Mouse (Mus musculus): ENCODE measurements at regions not wholly inside any gene's neighbourhood (a gene's known extent, or its start where the extent isn't known, plus 50 kb on each side); places are given as distances from the start of the nearest gene placed in this dataset.

- Histone ChIP-seq H3K36me3 (ENCODE audit: insufficient read depth, low read length) (no peaks in the 10 kb centered on the region), H3K4me2 (ENCODE audit: low read depth, low read length) (no peak overlapping the region), H3K27ac (no peak overlapping the region), H3K4me1 (ENCODE audit: insufficient read depth, low read length) (0 out of 2 replicates have a peak, but pooled peaks cover 4% of the 10 kb centered on the region), H3K27me3 (ENCODE audit: insufficient read depth, low read length) (no peaks in the 10 kb centered on the region), H3K9me3 (ENCODE audit: low read length) (no peaks in the 10 kb centered on the region), H3K9ac (replicated peaks; ENCODE audit: low read length) (no peak overlapping the region), H3K4me3 (ENCODE audit: low read length) (no peak overlapping the region)
- DNase-seq (ENCODE audit: low spot score) (no peak), ATAC-seq (no peak; the same call in 1 of the 2 replicates)
- 58% methylated on average over 10 of the region's 12 CpGs for WGBS
- TF ChIP-seq CTCF (IDR thresholded peaks at IDR 0.05; ENCODE audit: low read depth), result no peak
Measured at GRCm38 (mm10) chr17:64467297-64467696, 133.2 kb upstream of the Man2a1 start.

- H3K4me3 ChIP-seq (ENCODE audit: low read length), result no peak overlapping the region
- H3K4me1 ChIP-seq (ENCODE audit: insufficient read depth, low read length), result 0 out of 2 replicates have a peak, but pooled peaks cover 4% of the 10 kb centered on the region
- H3K27ac ChIP-seq, result no peak overlapping the region
- DNase-seq (ENCODE audit: low spot score) (peak; percentile 58), ATAC-seq (peak; percentile 29; the same call in 1 of the 2 replicates)
- H3K27me3 ChIP-seq (ENCODE audit: insufficient read depth, low read length), result no peaks in the 10 kb centered on the region
- peak overlapping the region; percentile 24; the same call in 1 of the 2 replicates for H3K9ac ChIP-seq (replicated peaks; ENCODE audit: low read length)
- no peaks in the 10 kb centered on the region for H3K36me3 ChIP-seq (ENCODE audit: insufficient read depth, low read length)
- WGBS, result 19% methylated on average over 12 of the region's 12 CpGs
- TF ChIP-seq CTCF (IDR thresholded peaks at IDR 0.05; ENCODE audit: low read depth), result no peak
- no peaks in the 10 kb centered on the region for H3K9me3 ChIP-seq (ENCODE audit: low read length)
- H3K4me2 ChIP-seq (ENCODE audit: low read depth, low read length), result peak overlapping the region; percentile 45
Measured at GRCm38 (mm10) chr17:64469754-64470400, 130.7 kb upstream of the Man2a1 start.

DNA sequence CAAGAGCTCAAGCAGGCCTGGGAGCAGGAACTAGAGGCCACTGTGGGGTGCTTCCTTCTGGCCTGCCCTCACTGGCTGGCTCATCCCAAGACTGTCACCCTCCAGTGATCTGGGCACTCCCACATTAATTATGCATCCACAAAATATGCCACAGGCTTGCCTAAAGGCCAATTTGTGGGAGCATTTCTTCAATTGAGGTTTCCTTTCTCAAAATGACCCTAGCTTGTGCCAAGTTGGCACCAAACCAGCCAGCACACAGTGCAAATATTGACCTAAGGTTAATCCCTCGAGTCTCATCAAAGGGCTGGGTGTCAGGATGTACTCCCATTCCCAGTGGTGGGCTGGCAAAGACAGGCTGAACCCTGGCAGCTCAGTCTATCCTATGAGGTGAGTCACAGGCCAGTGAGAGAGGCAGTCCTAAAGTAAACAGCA lies 119.9 kb upstream of the Man2a1 start:
- H3K4me3 ChIP-seq (ENCODE audit: low read length), result no peak overlapping the region
- H3K4me1 ChIP-seq (ENCODE audit: insufficient read depth, low read length), result no peaks in the 10 kb centered on the region
- DNase-seq (ENCODE audit: low spot score) (peak; percentile 17), ATAC-seq (peak; percentile 58; the same call in 1 of the 2 replicates)
- H3K9ac ChIP-seq (replicated peaks; ENCODE audit: low read length), result no peak overlapping the region
- no peaks in the 10 kb centered on the region for H3K36me3 ChIP-seq (ENCODE audit: insufficient read depth, low read length)
- no peak for TF ChIP-seq CTCF (IDR thresholded peaks at IDR 0.05; ENCODE audit: low read depth)
- no peak overlapping the region for H3K27ac ChIP-seq
- H3K9me3 ChIP-seq (ENCODE audit: low read length), result no peaks in the 10 kb centered on the region
- no peaks in the 10 kb centered on the region for H3K27me3 ChIP-seq (ENCODE audit: insufficient read depth, low read length)
- WGBS, result 17% methylated on average over 1 of the region's 1 CpGs
- no peak overlapping the region for H3K4me2 ChIP-seq (ENCODE audit: low read depth, low read length)

GRCm38 (mm10) chr17:64484835-64485234 lies 115.7 kb upstream of the Man2a1 start:
- no peaks in the 10 kb centered on the region for H3K36me3 ChIP-seq (ENCODE audit: insufficient read depth, low read length)
- no peak overlapping the region for H3K27ac ChIP-seq
- H3K4me1 ChIP-seq (ENCODE audit: insufficient read depth, low read length), result no peaks in the 10 kb centered on the region
- 79% methylated on average over 4 of the region's 4 CpGs for WGBS
- H3K4me3 ChIP-seq (ENCODE audit: low read length), result no peak overlapping the region
- H3K9ac ChIP-seq (replicated peaks; ENCODE audit: low read length), result no peak overlapping the region
- ATAC-seq (no peak), DNase-seq (ENCODE audit: low spot score) (no peak)
- no peaks in the 10 kb centered on the region for H3K9me3 ChIP-seq (ENCODE audit: low read length)
- H3K4me2 ChIP-seq (ENCODE audit: low read depth, low read length), result no peak overlapping the region
- no peak for TF ChIP-seq CTCF (IDR thresholded peaks at IDR 0.05; ENCODE audit: low read depth)
- H3K27me3 ChIP-seq (ENCODE audit: insufficient read depth, low read length), result no peaks in the 10 kb centered on the region

- no peaks in the 10 kb centered on the region for H3K4me1 ChIP-seq (ENCODE audit: insufficient read depth, low read length)
- no peaks in the 10 kb centered on the region for H3K9me3 ChIP-seq (ENCODE audit: low read length)
- no peak overlapping the region for H3K9ac ChIP-seq (replicated peaks; ENCODE audit: low read length)
- H3K4me2 ChIP-seq (ENCODE audit: low read depth, low read length), result no peak overlapping the region
- DNase-seq (ENCODE audit: low spot score) (no peak), ATAC-seq (no peak)
- no peak for TF ChIP-seq CTCF (IDR thresholded peaks at IDR 0.05; ENCODE audit: low read depth)
- 85% methylated on average over 2 of the region's 2 CpGs for WGBS
- H3K36me3 ChIP-seq (ENCODE audit: insufficient read depth, low read length), result no peaks in the 10 kb centered on the region
- no peak overlapping the region for H3K4me3 ChIP-seq (ENCODE audit: low read length)
- no peak overlapping the region for H3K27ac ChIP-seq
- no peaks in the 10 kb centered on the region for H3K27me3 ChIP-seq (ENCODE audit: insufficient read depth, low read length)
Measured at GRCm38 (mm10) chr17:64489769-64490335, 110.7 kb upstream of the Man2a1 start.

GRCm38 (mm10) chr17:64490664-64491063 lies 109.9 kb upstream of the Man2a1 start:
- H3K4me2 ChIP-seq (ENCODE audit: low read depth, low read length), result no peak overlapping the region
- no peaks in the 10 kb centered on the region for H3K4me1 ChIP-seq (ENCODE audit: insufficient read depth, low read length)
- H3K4me3 ChIP-seq (ENCODE audit: low read length), result no peak overlapping the region
- H3K9ac ChIP-seq (replicated peaks; ENCODE audit: low read length), result no peak overlapping the region
- TF ChIP-seq CTCF (IDR thresholded peaks at IDR 0.05; ENCODE audit: low read depth), result no peak
- no peak overlapping the region for H3K27ac ChIP-seq
- no peaks in the 10 kb centered on the region for H3K9me3 ChIP-seq (ENCODE audit: low read length)
- 60% methylated on average over 7 of the region's 7 CpGs for WGBS
- ATAC-seq, result no peak
- H3K27me3 ChIP-seq (ENCODE audit: insufficient read depth, low read length), result no peaks in the 10 kb centered on the region
- DNase-seq (ENCODE audit: low spot score), result peak; percentile 35
- H3K36me3 ChIP-seq (ENCODE audit: insufficient read depth, low read length), result no peaks in the 10 kb centered on the region

- 59% methylated on average over 8 of the region's 10 CpGs for WGBS
- DNase-seq (ENCODE audit: low spot score), result no peak
- H3K27ac ChIP-seq, result no peak overlapping the region
- H3K4me1 ChIP-seq (ENCODE audit: insufficient read depth, low read length), result no peaks in the 10 kb centered on the region
- H3K9ac ChIP-seq (replicated peaks; ENCODE audit: low read length), result no peak overlapping the region
- no peak overlapping the region for H3K4me2 ChIP-seq (ENCODE audit: low read depth, low read length)
- no peak for ATAC-seq
- H3K9me3 ChIP-seq (ENCODE audit: low read length), result no peaks in the 10 kb centered on the region
- no peaks in the 10 kb centered on the region for H3K36me3 ChIP-seq (ENCODE audit: insufficient read depth, low read length)
- H3K27me3 ChIP-seq (ENCODE audit: insufficient read depth, low read length), result no peaks in the 10 kb centered on the region
- TF ChIP-seq CTCF (IDR thresholded peaks at IDR 0.05; ENCODE audit: low read depth), result no peak
- H3K4me3 ChIP-seq (ENCODE audit: low read length), result no peak overlapping the region
Measured at GRCm38 (mm10) chr17:64491922-64492353, 108.6 kb upstream of the Man2a1 start.
